Mouse (Mus musculus) frontal cortex, adult (tissue): ENCODE measurements around the gene Gm21854.
"Not testable (repeated sequence)": the region's sequence is repeated elsewhere in the genome, so short reads cannot be mapped to it uniquely, and the experiment has no call there.

Source experiments
- ATAC-seq: cut with Nextera tagmentation; 2 replicates; pipeline ENCODE4 v1.9.2; 2017; ENCODE audit warnings: mild to moderate bottlenecking, moderate library complexity, mixed read lengths; ENCODE audit not compliant: low TSS enrichment

Gene Gm21854

GRCm38 (mm10) chrY:5656686-5657085 lies at the start of gene Gm21854:
Gm21854 (plus strand) TSS chrY:5656986.
- ATAC-seq, result not testable (repeated sequence)
